Mouse (Mus musculus) frontal cortex, adult 2 months (tissue): ENCODE measurements at regions not wholly inside any gene's neighbourhood (a gene's known extent, or its start where the extent isn't known, plus 50 kb on each side); places are given as distances from the start of the nearest gene placed in this dataset.

Source experiments
- DNase-seq, 2 experiments: peaks; one replicate each; pipeline ENCODE4 v3.0.0; 2022; ENCODE audit warnings: low spot score in 1 of 2; ENCODE audit errors: extremely low spot score in 1 of 2

DNA sequence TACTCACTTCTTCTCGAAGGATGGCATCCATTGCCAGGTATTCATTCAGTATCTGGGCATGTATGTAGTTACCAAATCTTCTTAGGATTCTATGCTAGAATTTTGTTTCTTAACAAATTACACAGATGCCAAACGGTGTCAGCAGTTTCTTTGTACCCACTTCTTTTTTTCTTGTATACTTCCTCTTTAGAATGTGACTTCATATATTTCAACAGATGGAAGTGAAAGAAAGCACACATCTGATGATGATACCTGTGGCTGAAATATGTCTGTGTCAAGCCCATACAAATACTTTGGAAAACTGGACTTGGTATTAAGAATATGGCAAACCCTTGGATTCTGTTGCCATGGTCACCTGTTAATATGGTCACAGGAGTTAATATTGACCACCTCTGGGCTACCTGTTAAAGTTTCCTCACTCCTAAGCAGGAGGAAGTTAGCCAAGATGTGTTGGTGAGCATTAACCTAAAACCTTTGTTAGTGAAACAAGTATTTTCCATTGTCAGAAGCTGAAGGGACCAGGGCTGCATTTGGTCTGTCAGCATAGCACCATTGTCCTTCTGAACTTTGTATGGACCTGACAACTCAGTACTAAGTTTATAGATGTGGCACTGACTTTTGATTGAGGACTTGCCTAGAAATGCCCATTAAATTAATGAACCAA lies 269.8 kb upstream of the Tbl1xr1 start:
- DNase-seq = no peak

DNA sequence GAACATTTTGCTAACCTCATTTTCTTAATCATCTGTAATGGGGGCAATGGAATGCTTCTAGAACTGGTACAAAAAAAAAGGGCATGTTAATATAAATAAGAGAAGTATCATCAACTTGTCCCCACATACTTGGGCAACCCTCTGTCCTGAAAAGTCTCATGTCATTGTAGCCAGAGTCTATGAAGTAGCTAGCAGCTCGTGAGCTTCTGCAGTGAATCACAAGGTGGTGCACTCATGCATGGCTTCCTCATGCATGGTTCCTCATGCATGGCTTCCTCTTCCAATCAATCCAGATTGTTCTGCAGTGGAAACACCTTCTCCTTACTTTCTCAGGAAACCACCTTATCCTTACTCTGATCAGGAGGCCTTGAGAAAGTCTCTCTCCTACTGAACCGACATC lies 267.9 kb upstream of the Tbl1xr1 start:
- DNase-seq = no peak

DNA sequence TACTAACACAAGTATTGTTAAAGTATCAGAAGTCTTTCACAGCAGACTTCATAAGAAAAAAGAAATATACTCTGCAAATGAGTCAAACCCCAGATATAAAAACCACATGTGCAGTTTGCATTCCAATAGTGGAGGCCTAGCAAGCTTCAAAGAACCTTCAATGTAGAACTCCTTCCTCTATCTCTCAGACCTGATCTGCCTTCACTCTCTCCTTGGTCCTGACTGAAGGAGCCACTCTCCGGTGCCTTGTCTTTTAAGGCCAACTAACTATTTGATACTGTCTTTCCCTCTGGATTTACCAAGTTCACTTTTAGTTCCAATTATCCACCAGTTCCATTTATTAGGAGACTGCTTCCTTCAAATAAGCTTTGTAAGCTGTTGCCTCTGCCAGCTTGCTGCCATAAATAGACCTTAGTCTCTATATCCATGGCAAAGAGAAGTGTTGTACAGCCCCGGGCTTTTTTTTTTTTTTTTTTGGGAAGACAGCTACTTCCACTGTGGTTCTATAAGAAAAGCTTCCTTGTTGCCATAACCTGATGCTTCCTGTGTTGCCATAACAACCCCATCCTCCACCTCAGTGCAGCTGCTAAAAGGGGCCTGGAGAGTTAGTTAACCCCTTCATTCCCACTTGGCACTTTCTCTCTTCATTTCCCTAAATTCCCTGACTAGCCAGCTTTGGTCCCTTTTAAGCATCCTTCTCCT lies 266.5 kb upstream of the Tbl1xr1 start:
- DNase-seq = peak in 1 of 2 experiments; percentile 6

DNA sequence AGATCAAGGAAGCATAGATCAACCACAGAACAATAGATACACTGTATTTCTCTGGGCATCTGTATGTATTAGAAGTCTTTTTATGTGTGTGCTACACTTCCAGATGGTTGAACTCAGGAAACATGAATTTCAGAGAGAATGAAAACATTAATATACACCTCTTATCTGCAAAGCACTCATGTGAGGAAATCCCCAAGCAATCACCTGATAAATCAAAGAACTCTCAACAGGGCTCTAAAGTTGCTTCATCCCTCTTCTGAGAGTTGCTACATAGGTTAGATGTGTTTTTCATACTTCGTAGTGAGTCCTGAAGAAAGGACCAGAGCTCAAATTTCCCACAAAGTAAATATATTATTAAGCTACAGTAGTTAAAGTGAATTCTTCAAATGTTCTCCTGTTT lies 263.1 kb upstream of the Tbl1xr1 start:
- DNase-seq = no peak

DNA sequence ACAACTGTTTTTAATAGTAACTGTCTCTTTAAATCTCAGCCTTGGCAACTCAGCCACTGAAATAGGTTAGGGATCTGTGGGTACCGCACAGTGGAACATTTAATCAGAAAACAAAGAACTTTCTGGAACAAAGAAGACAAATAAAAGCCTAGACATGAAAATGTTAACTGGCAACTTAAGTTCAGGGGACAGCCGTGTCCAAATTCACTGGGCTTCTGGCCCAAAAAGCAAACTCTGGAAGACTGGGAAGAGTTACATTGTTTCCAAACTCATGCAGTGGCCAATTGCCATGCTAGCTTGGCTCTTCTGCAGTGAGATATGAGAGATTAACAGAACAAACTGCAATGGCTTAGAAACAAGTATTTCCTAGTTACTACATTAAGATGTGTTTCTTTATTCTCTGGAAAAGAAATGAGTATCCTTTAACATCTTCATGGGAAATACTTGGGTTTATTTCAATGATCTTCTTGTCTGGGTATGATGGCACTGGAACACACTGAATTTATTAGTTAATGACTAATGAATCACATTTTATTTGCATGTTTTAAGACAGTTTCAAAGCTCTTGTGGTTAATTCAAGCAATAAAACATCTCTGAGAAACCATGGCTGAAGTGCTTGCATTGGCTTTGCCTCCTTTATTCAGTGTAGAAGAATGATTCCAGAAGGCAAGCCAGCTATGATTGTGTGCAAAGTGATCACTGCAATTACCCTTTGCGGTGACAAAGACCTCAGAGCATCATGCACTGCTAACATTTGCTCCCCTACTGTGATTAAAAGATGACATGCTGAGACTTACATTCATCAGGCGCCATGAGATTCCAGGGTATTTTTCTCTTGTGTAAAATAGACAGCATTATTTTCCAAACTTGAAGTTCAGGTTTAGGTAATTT lies 259.2 kb upstream of the Tbl1xr1 start:
- DNase-seq = peak in 1 of 2 experiments; percentile 13

DNA sequence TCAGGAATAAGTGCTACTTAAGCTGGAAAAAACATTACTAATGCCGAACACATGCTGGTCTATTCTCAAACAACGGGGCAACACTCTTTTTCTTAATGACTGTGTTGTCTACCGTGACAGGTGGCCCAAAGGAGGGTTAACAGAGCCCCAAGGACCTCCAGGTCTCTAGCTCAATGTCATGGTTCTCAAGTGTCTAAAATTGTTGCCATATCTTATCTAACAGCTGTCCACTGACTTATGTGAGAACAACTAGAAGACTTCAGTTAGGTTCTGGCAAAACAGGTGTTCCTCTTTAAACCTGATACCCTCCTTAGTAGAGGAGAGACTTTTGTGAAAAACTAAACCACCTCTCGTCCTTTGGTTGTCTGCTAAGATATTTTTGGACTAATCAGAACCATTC lies 257.4 kb upstream of the Tbl1xr1 start:
- DNase-seq = no peak

DNA sequence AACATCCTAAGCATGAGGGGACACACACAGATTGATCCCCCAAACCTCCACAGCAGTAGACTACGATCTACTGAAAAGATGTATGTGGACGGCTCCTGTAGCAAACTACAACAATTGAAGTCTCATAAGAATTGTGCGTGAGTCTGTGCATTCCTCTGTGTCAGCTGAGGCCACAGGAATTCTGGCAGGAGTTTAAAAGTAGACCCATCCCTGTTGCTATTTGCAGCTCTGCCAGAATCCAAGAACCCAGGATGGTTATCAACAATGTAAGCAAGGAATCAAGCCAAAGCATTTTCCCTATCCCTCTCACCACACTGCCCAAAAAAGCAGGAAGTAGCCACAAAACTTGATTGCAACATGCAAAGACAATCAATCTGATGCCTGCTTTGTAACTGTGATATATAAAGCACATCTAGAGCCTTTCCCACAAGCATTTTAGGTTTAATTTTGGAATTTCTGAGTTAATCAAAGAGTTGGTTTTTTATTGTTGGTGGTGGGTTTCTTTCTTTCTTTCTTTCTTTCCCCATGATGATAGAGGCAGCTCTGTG lies 256.3 kb upstream of the Tbl1xr1 start:
- no peak for DNase-seq

DNA sequence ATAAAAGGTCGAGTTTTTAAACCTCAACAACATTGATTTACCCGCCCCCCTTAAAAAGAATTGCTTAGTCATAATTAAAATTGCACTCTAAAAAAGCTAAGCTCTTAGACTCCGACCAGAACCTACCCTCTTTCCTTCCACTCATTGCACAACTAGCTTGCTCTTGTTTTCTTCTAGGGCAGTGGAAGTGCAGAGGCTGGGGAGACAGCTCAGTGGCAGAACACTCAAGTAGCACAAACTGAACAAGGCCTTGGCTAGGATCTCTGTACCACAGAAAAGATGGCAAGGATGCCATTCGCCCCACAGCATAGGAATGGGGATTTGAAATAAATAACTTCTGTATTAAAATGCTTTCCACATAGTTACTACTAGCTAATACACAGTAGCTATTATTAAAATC lies 253.8 kb upstream of the Tbl1xr1 start:
- no peak for DNase-seq

DNA sequence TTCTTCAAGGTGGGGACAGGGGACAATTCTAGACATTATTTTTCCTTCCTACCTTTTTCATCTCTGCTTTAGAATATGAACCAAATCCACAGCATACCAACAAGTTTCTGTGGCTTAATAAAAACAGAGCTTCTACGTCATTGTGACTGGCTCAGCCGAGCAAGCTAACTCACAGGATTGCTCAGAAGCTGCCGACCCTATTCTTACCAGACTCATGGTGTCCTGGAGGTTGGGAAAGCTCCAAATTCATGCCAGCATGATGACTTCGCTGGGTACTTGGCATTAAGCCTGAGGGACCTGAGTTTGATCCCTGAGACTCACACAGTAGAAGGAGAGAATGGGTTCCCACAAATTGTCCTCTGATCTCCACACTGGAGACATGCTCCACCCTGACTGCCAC lies 253.1 kb upstream of the Tbl1xr1 start:
- no peak for DNase-seq

DNA sequence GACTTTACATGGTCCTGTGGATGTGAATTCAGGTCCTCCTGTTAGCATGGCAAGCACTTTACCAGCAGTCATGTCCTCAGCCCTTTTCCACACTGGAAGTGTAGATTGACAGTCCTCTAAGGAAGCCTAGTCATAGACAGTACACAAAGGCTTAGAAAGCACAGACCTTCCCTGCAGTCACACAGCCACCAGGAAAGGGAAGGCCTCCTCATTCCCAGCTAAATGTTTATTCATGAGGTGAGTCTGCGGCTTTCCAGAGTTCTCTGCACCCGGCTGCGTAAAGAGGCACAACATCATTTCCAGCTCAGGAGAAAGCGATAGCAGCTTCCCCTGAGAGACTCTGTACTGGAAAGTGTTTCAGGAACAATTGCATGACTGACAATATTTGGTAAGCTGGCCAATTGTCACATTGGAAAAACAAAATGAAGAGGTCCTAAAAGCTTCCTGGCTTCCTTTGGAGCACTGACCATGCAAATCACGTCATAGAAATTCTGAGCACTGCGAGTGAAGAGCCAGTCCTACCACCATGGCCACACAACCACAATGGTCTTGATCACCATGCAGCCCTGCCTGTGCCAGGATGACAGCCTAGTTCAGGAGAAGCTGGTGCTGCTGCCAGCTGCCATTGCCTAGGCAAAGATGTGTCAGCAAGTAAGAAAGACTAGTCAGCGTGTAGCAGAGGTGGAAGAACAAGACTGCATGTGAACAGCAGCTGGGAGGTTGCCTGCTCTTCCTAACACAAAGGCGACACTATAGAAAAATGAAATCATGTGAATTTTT lies 252.2 kb upstream of the Tbl1xr1 start:
- peak in 1 of 2 experiments; percentile 47 for DNase-seq

DNA sequence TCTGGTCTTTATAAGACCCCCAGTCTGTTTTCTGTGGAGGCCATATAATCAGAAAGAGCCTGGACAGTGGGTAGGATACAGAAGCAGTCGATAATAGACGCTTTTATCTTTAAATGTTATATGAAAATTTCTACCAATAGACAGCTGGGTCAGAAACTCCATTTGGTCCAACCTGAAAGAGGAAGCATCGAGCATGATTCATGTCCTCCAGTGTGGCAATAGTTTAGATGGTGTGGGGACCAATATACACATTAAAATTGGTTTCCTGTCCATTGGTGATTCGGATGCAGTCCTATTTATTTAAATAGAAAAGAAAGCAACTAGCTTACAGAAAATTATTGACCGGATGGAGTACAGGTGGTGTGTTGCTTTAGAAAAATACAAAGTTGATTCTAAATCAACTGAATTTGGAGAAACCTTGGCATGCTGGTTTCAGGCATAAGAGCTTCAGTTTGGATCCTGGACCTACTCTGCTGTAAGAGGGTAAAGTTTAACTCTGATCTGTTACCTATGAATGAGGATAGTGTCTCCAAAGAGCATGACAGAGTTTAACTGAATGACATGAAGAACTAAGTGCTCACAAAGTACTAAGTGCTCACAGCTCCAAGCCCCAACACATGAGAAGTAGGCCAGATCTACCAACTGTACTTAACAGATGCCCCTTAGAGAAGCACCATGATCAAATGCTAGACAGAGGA lies 251.4 kb upstream of the Tbl1xr1 start:
- DNase-seq = no peak

DNA sequence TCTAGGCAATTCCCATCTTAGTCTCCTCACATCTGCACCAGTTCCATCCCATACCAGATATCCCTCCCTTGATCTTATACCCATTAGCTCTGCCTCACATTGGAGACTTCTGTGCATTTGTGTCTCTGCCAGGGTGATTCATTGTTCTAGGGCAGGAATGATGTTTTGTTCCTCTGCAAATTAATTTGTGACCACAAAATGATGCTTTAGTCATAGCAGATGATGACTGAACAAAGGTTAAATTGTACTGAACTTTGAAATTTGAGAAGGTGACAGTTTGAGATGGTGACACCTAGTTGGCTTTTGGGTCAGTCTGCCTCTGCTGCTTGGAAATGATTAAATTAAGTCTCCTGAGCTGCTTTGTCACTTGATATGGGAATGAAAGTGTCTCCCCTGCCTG lies 248.8 kb upstream of the Tbl1xr1 start:
- DNase-seq = no peak

DNA sequence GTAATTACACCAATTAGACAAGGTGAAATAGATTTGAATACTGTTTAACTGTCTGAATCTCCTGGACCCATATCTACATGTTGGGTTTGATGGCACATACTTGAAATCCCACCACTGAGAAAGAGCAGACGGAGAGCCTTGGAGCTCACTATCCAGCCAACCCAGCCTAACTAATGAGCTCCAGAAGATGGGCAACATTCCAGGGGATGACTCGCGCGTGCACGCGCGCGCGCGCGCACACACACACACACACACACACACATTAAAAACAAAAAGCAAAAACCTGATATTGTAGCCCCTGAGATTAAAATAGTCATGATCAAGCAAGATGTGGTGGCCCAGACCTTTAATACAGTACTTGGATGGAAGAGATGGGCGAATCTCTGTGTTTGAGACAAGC lies 243.3 kb upstream of the Tbl1xr1 start:
- no peak for DNase-seq

DNA sequence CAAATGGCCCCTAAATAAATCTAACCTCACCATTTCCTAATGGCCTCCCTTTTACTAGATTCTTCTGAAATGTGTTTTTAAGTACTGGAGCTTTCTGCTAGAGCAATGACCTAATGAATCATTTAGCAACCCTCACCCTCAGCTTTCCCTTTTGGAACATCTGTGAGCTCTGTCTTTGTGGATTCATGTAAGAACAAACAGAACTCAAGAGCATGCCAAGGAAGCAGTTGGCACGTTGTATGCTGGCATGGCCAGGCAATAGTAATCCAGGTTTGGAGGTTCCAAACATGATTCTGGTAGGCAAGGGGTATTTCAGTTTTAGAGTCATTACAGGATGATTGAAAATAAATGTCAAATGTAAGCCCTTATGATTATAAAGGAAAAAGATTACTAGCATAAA lies 240.9 kb upstream of the Tbl1xr1 start:
- DNase-seq = no peak

DNA sequence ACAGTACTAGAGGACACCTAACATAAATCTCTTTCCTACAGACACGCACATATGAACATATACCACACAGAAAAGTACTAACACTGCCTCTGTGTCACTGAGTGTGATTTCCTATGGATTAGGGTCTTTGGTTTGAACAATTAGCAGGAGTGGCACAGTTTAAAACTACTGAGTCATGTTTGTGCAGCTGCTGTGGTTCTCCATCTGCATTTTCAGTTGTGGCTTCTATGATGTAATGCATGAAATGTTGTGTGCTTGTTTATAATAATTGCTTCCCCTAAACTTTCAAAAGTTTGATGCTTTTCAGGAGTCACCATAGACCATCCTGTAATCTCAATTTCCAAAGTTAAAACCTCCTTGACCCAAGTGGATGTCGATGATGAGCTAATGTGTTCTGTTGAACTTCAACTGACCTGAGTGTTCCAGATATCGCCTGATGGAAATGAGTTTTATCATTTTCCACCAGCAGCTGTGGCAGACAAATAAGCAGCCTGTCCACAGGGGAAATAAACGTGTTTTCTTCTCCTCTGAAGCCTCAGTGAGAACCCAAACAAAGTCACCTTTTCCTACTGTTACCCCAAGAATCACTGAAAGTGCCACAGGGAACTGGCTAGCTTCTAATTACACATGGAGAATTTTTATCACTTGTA lies 239.0 kb upstream of the Tbl1xr1 start:
- no peak for DNase-seq

DNA sequence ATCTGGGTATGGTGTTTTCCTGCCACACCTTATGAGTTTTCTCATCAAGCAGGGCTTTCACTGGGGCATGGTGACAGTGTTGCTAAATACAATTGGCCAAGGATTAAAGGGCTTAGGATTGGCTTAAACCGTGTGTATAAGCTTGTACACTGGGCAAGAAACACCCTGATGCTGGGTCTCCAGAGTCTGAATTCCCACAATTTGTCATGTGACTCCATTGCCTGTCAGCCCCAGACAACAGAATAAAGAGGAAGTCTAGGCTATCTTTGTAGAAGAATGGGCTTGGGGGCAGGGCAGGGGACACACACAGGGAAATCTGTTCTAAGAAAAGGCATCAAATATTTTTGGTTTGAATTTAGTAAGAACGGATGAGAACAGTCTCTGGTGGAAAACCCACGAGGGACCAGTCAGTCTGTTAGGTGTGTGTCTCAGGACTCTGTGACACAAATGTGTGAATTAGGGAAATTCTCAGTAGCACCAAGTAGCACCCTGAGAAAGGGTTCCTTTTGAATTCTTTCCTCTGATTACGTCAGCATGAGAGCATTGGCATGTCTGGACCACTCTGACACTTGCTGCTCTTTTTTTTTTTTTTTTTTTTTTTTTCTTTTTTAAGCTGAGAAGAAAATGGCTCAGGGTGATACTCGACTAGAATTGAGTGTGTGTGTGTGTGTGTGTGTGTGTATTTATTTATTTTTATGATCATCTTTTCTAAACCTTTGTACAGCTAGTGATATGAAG lies 235.5 kb upstream of the Tbl1xr1 start:
- DNase-seq = no peak

DNA sequence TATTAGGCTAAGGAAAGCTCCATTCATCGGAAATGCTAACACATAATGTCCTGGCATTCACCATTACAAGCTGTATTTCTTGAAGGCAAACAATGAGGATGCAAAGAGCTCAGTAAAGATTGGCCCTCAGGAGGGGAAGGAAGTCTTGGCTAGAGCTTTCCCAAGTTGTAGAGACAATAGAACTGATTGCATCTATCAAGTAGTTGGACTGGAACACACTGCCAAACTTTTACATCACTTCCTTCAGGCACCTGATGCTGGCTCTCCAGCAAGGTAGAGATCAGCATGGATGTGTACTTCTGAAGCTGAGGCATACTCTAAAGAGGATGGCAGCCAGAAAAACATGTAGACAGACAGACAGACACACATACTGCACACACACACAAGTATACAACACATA lies 234.9 kb upstream of the Tbl1xr1 start:
- DNase-seq = no peak

DNA sequence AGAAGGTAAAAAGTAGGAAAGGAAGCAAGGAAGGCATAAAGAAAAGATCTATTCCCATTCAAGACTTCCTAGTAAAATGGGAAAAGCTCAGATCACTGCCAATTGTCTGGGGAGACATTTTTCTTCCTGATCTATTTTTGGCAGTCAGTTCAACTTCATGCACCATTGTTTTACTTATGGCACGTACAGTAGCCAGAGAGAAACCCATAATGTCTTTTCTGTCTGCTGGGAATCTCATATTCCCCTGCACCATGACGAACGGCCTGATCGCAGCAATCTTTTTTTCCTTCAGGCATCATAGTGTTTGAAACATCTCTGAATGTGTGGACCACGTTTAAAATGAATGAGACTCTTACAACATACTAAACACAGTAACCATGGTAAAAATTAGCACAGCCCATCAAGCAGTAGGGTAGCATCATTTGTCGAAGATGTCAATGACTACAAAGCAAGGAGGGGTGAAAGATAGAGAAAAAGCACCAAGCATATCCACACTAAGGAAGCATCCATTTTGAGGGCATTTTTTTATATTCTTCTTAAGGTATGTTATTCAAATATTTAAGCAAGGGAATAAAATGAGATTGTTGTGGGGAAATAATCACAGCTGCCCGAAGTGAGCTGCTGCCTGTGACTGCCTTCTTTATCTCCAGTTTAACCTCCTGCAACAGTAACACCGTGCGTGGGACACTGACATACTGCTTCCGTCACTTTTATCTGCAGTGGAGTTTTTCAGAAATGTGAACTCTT lies 233.7 kb upstream of the Tbl1xr1 start:
- DNase-seq = no peak
